Mouse (Mus musculus): ENCODE measurements around the gene Lsm10. TPM values are rescaled to one million over a fixed set of nuclear protein-coding genes. Genes with fewer than 3 reads are reported as not detected.

The Lsm10 gene
- polyA plus RNA-seq, 1 experiment from 2014 or later: 52.4 TPM

DNA sequence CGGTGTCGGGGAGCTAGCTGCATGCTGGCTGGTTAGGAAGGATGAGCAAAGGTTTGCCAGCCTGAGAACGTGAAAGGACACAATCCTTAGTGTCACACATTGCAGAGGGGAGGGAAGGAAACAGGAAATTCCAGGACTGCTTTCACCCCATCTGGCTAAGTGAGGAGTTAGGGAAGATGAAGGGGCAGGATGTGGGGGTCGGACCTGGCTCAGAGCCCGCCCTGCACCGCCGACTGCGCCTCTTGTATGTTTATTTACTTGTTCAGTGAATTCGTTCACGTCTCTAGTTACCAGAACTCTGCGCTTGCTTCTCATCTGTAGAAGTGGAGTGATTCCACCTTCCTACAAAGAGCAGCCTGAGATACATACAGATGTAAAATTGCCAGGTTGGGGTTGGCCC is 34.1 kb downstream of the Lsm10 start:
- Histone ChIP-seq H3K4me2 (ENCODE audit: low read depth, low read length) (no peak overlapping the region), H3K9ac (ENCODE audit: low read length) (peak overlapping the region; percentile 20; the same call in 1 of the 2 replicates), H3K27ac (ENCODE audit: low read length) (peak overlapping the region; percentile 81), H3K36me3 (ENCODE audit: control insufficient read depth, insufficient read depth, low read length) (peaks cover 5% of the 10 kb centered on the region; the same call in 1 of the 2 replicates), H3K27me3 (ENCODE audit: control insufficient read depth, insufficient read depth, low read length) (no peaks in the 10 kb centered on the region), H3K4me1 (ENCODE audit: control insufficient read depth, insufficient read depth, low read length) (peaks cover 21% of the 10 kb centered on the region), H3K4me3 (replicated peaks; ENCODE audit: low read length) (no peak overlapping the region), H3K9me3 (replicated peaks; ENCODE audit: control insufficient read depth, low read length) (no peaks in the 10 kb centered on the region)
- ATAC-seq (ENCODE audit: insufficient read depth, low FRiP score): peak; percentile 54; the same call in 1 of the 2 replicates
- WGBS: 29% methylated on average over 11 of the region's 11 CpGs

DNA sequence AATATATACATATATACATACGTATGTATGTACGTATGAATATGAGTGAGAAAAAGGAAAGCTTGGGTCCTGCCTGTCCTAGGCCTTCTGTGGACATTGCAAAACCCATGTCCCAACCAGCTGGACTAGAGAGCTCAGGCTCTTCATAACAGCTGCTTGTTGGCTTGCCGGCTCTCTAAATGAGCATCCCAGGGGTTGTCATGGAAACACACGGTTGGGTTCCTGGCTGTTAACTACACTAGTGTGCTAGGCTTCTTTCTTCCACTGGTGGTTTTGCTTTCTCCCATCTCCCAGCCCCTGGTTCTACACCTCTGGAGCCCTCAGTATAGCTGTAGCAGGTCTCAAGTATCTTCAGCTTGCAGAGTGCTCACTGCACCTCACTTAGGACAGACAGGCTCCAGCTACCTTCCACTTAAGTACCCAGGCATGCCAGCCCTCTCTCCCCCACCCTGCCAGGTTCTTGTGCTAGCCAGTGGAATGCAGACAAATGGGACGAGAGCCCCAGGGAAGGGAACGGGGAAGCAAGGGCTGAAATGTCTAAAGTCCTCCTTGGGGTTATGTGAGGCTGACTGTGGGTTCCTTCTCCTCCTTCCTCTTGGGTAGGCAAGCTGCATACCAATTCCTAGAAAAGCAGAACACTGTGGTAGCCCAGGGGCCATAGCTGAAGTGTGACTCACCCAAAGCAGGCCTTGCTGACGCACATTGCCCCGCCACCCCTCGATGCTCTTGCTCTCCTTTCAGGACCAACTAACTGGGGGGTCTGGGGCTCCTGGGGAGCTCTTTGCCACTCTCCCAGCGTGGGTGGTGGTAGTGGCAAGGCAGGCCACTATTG is 35.1 kb downstream of the Lsm10 start:
- Histone ChIP-seq H3K27me3 (ENCODE audit: control insufficient read depth, insufficient read depth, low read length) (no peaks in the 10 kb centered on the region), H3K27ac (ENCODE audit: low read length) (peak overlapping the region; percentile 81), H3K4me3 (replicated peaks; ENCODE audit: low read length) (no peak overlapping the region), H3K9me3 (replicated peaks; ENCODE audit: control insufficient read depth, low read length) (no peaks in the 10 kb centered on the region), H3K4me2 (ENCODE audit: low read depth, low read length) (no peak overlapping the region), H3K9ac (ENCODE audit: low read length) (0 out of 2 replicates have a peak overlapping the region, but pooled peaks have one; percentile 9), H3K36me3 (ENCODE audit: control insufficient read depth, insufficient read depth, low read length) (0 out of 2 replicates have a peak, but pooled peaks cover 13% of the 10 kb centered on the region), H3K4me1 (ENCODE audit: control insufficient read depth, insufficient read depth, low read length) (peaks cover 21% of the 10 kb centered on the region)
- ATAC-seq (ENCODE audit: insufficient read depth, low FRiP score): peak; percentile 65
- 58% methylated on average over 10 of the region's 10 CpGs for WGBS

DNA sequence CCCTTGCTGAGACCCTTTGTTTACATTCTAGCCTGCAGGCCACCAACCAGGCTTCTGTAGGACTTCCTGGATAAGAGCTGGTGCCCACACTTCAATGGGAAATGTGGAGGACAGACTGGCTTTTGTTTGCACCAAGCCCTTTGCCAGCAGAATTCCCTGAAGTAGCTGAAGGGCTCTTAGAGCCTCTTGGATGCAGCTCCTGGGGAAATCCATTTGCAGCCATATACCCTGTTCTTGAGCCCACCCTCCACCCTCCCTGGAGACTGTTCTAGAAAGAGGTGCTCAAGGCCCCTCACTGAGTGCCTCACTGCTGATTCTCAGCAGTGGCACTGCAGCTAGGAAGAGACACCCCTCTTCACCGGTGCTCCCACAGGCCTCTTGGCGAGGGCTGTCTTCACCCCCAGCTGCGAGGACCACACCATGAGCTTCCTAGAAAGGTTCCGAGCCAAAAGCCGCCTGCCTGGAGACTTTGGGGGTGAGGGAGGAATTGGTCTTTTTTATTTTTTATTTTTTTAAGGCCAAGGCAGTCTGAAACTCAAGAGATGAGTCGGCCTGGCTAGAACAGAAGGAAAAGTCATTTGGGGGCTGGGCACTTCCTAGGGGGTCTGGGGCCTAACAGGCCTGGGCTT is 36.3 kb downstream of the Lsm10 start:
- H3K27ac ChIP-seq (ENCODE audit: low read length): peak overlapping the region; percentile 40; the same call in 1 of the 2 replicates
- WGBS: 63% methylated on average over 6 of the region's 6 CpGs
- H3K4me2 ChIP-seq (ENCODE audit: low read depth, low read length): no peak overlapping the region
- no peak overlapping the region for H3K4me3 ChIP-seq (replicated peaks; ENCODE audit: low read length)
- H3K4me1 ChIP-seq (ENCODE audit: control insufficient read depth, insufficient read depth, low read length): peaks cover 21% of the 10 kb centered on the region
- no peaks in the 10 kb centered on the region for H3K9me3 ChIP-seq (replicated peaks; ENCODE audit: control insufficient read depth, low read length)
- 0 out of 2 replicates have a peak overlapping the region, but pooled peaks have one; percentile 17 for H3K9ac ChIP-seq (ENCODE audit: low read length)
- H3K27me3 ChIP-seq (ENCODE audit: control insufficient read depth, insufficient read depth, low read length): no peaks in the 10 kb centered on the region
- H3K36me3 ChIP-seq (ENCODE audit: control insufficient read depth, insufficient read depth, low read length): peaks cover 17% of the 10 kb centered on the region; the same call in 1 of the 2 replicates
- no peak for ATAC-seq (ENCODE audit: insufficient read depth, low FRiP score)

DNA sequence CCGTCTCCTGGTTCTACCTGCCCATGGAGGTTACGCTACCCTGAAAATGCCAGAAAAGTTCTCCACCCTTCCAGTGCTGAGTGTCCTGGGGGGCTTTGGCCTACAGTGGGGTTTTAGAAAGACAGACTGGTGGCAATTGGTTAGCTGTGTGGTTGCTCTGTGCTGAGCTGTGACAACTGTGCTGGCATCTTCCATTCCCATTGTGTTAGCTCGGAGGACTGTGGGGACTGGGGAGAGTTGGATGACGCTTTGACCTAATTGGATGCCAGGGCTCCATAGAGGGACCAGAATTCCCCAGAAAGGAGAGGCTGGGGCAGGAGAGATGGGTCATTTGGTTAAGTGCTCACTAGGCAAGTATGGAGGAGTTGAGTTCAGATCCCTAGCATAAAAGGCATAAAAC is 37.8 kb downstream of the Lsm10 start:
- no peak for ATAC-seq (ENCODE audit: insufficient read depth, low FRiP score)
- Histone ChIP-seq H3K4me3 (replicated peaks; ENCODE audit: low read length) (no peak overlapping the region), H3K4me2 (ENCODE audit: low read depth, low read length) (no peak overlapping the region), H3K9ac (ENCODE audit: low read length) (no peak overlapping the region), H3K9me3 (replicated peaks; ENCODE audit: control insufficient read depth, low read length) (no peaks in the 10 kb centered on the region), H3K4me1 (ENCODE audit: control insufficient read depth, insufficient read depth, low read length) (peaks cover 21% of the 10 kb centered on the region), H3K36me3 (ENCODE audit: control insufficient read depth, insufficient read depth, low read length) (peaks cover 17% of the 10 kb centered on the region; the same call in 1 of the 2 replicates), H3K27ac (ENCODE audit: low read length) (no peak overlapping the region), H3K27me3 (ENCODE audit: control insufficient read depth, insufficient read depth, low read length) (no peaks in the 10 kb centered on the region)
- WGBS: 91% methylated on average over 4 of the region's 4 CpGs

DNA sequence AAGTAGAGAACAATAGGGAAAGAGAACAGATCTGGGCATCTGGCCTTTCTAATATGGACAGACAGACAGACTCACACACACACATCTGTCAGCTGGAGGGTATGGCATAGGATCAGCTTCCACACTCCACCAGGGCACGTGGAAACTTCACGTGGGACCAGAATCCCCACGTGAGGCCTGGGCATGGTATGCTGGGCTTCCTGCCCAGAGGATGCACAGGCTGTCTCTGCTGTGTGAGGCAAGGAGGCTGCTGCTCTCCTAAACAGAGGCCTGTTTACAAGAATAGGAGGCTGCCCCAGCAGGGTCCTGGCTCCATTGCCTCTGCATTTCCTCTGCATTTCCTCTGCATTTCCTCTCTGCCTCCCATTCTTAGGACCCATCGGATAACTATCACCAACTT is 38.2 kb downstream of the Lsm10 start:
- H3K9ac ChIP-seq (ENCODE audit: low read length): no peak overlapping the region
- H3K4me3 ChIP-seq (replicated peaks; ENCODE audit: low read length): no peak overlapping the region
- no peak for ATAC-seq (ENCODE audit: insufficient read depth, low FRiP score)
- H3K27me3 ChIP-seq (ENCODE audit: control insufficient read depth, insufficient read depth, low read length): no peaks in the 10 kb centered on the region
- peaks cover 21% of the 10 kb centered on the region for H3K4me1 ChIP-seq (ENCODE audit: control insufficient read depth, insufficient read depth, low read length)
- 82% methylated on average over 4 of the region's 4 CpGs for WGBS
- H3K4me2 ChIP-seq (ENCODE audit: low read depth, low read length): no peak overlapping the region
- H3K9me3 ChIP-seq (replicated peaks; ENCODE audit: control insufficient read depth, low read length): no peaks in the 10 kb centered on the region
- H3K27ac ChIP-seq (ENCODE audit: low read length): no peak overlapping the region
- H3K36me3 ChIP-seq (ENCODE audit: control insufficient read depth, insufficient read depth, low read length): peaks cover 17% of the 10 kb centered on the region; the same call in 1 of the 2 replicates

DNA sequence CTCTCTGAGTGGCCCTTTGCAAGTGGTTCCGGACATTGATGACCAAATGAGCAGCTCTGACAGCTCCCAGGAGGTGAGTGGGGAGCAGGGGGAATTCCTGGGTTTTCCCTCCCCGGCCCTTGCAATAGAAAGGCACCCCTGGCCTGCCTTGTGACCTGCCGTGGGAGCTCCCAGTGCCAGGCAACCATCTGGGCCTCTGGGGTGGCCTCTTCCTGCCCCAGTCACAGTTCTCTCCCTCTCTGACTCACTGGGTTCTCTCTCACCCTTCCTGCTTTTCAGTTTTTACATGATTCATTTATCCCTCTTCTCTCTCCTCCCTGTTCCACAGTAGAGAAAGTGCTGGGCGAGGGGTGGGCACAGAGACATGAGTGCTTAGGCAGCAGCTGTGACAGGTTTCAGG is 41.4 kb downstream of the Lsm10 start:
- no peaks in the 10 kb centered on the region for H3K27me3 ChIP-seq (ENCODE audit: control insufficient read depth, insufficient read depth, low read length)
- H3K9me3 ChIP-seq (replicated peaks; ENCODE audit: control insufficient read depth, low read length): no peaks in the 10 kb centered on the region
- no peak overlapping the region for H3K9ac ChIP-seq (ENCODE audit: low read length)
- H3K4me1 ChIP-seq (ENCODE audit: control insufficient read depth, insufficient read depth, low read length): peaks cover 4% of the 10 kb centered on the region
- ATAC-seq (ENCODE audit: insufficient read depth, low FRiP score): no peak
- no peak overlapping the region for H3K4me2 ChIP-seq (ENCODE audit: low read depth, low read length)
- 84% methylated on average over 4 of the region's 4 CpGs for WGBS
- H3K27ac ChIP-seq (ENCODE audit: low read length): no peak overlapping the region
- no peak overlapping the region for H3K4me3 ChIP-seq (replicated peaks; ENCODE audit: low read length)
- H3K36me3 ChIP-seq (ENCODE audit: control insufficient read depth, insufficient read depth, low read length): peaks cover 17% of the 10 kb centered on the region; the same call in 1 of the 2 replicates

DNA sequence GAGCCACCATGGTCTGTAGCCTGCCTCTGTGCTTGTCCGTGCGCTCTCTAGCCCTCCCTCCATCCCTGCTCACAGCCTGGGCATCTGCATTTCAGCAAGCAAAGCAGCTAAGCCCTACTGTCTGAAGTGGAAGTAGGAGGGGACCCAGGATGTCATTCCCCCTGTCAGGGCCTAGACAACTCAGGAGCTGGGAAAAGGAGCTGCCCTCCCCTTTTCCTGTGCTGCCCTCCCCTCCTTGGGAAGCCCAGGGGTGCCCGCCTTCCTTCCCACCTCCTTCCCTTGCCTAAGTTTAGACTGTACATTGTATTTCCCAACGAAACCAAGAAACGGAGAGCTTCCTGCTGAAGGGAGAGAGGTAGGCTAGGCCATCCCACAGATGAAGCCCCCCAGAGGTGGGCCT is 44.6 kb downstream of the Lsm10 start:
- Histone ChIP-seq H3K4me1 (ENCODE audit: control insufficient read depth, insufficient read depth, low read length) (no peaks in the 10 kb centered on the region), H3K9ac (ENCODE audit: low read length) (no peak overlapping the region), H3K9me3 (replicated peaks; ENCODE audit: control insufficient read depth, low read length) (no peaks in the 10 kb centered on the region), H3K27ac (ENCODE audit: low read length) (no peak overlapping the region), H3K4me2 (ENCODE audit: low read depth, low read length) (no peak overlapping the region), H3K4me3 (replicated peaks; ENCODE audit: low read length) (no peak overlapping the region), H3K27me3 (ENCODE audit: control insufficient read depth, insufficient read depth, low read length) (no peaks in the 10 kb centered on the region), H3K36me3 (ENCODE audit: control insufficient read depth, insufficient read depth, low read length) (peaks cover 9% of the 10 kb centered on the region; the same call in 1 of the 2 replicates)
- WGBS: 61% methylated on average over 5 of the region's 5 CpGs
- no peak for ATAC-seq (ENCODE audit: insufficient read depth, low FRiP score)

DNA sequence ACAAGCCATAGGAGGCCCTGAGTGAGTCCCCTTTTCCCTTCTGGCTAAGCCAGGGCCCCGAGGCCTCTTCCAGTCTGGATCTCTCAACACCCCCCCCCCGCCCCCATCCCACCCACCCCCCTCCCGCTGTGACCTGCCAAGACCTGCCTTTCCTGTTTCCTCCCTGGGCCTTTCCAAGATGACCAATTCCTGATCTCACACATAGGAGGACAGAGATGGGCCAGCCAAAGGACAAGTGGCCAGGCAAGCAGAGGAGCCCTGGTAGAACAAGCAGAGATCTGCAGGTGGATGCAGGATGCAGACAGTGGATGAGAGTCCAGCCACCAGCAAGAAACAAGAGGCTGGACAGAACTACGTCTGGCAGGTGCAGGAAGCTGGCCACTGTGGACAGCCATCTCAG is 49.0 kb downstream of the Lsm10 start:
- no peak overlapping the region for H3K4me3 ChIP-seq (replicated peaks; ENCODE audit: low read length)
- H3K36me3 ChIP-seq (ENCODE audit: control insufficient read depth, insufficient read depth, low read length): no peaks in the 10 kb centered on the region
- H3K4me2 ChIP-seq (ENCODE audit: low read depth, low read length): no peak overlapping the region
- H3K9me3 ChIP-seq (replicated peaks; ENCODE audit: control insufficient read depth, low read length): no peaks in the 10 kb centered on the region
- H3K27me3 ChIP-seq (ENCODE audit: control insufficient read depth, insufficient read depth, low read length): no peaks in the 10 kb centered on the region
- H3K9ac ChIP-seq (ENCODE audit: low read length): no peak overlapping the region
- 34% methylated on average over 4 of the region's 4 CpGs for WGBS
- no peak for ATAC-seq (ENCODE audit: insufficient read depth, low FRiP score)
- H3K4me1 ChIP-seq (ENCODE audit: control insufficient read depth, insufficient read depth, low read length): peaks cover 23% of the 10 kb centered on the region
- no peak overlapping the region; the same call in 1 of the 2 replicates for H3K27ac ChIP-seq (ENCODE audit: low read length)

DNA sequence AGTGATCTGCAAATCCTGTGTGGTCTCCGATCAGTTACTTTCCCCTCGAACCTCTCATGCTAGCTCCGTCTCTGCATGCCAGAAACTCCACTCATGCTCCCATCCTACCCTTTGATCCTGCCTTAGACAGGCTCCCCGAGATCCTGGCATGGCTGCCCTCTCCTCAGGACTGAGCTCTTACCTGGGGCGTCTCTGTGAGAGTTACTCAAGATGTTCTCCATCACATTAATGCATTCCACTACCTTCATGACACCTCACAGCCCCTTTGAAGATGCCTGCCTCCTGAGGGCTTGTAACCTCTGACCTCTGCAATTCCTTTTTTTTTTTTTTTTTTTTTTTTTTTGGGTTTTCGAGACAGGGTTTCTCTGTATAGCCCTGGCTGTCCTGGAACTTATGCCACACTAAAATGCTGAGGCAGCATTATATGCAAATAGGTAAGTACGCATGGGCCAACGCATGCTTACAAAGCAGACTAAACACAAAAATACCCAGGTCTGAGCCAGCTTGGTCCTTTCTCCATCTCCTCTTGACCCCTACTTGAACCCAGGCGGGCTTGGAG is 50.6 kb downstream of the Lsm10 start:
- Histone ChIP-seq H3K9ac (ENCODE audit: low read length) (peak overlapping the region; percentile 87), H3K4me2 (ENCODE audit: low read depth, low read length) (peak overlapping the region; percentile 81), H3K27me3 (ENCODE audit: control insufficient read depth, insufficient read depth, low read length) (no peaks in the 10 kb centered on the region), H3K36me3 (ENCODE audit: control insufficient read depth, insufficient read depth, low read length) (no peaks in the 10 kb centered on the region), H3K27ac (ENCODE audit: low read length) (peak overlapping the region; percentile 96), H3K4me3 (replicated peaks; ENCODE audit: low read length) (peak overlapping the region; percentile 62), H3K9me3 (replicated peaks; ENCODE audit: control insufficient read depth, low read length) (no peaks in the 10 kb centered on the region), H3K4me1 (ENCODE audit: control insufficient read depth, insufficient read depth, low read length) (peaks cover 29% of the 10 kb centered on the region)
- ATAC-seq (ENCODE audit: insufficient read depth, low FRiP score): no peak
- 27% methylated on average over 9 of the region's 9 CpGs for WGBS

Data from stomach, embryonic 16.5 days (tissue).